Comparison of ENCODE assay signal across 9 mouse cellular contexts in genomic region chr11:33992938-33993337, GRCm38 (mm10). TPM values are rescaled to one million over a fixed set of nuclear protein-coding genes. Genes with fewer than 3 reads are reported as not detected.
DNase-seq lines count a peak whose midpoint lies in the region; ATAC-seq and TF ChIP-seq lines count a peak whose summit lies in the region.
"Had no signal": no experiment of that assay in that cellular context is flagged by ENCODE, and none has a peak within 500 bp of the region (broad histone marks: within the 10 kb centered on the region; RNA-seq: fewer than 3 reads in every experiment).

Gene Kcnip1, minus strand, starts transcription at chr11:33993152.

- H3K27me3 ChIP-seq in heart, embryonic 15.5 days: peaks cover 36% of the 10 kb centered on the region
- no peaks in the 10 kb centered on the region for H3K27me3 ChIP-seq in forebrain, embryonic 12.5 days
- H3K27me3 ChIP-seq: CH12.LX had no signal

- DNase-seq in heart, postnatal 14 days: no peak
- DNase-seq in layer of hippocampus, postnatal 14 days (ENCODE audit: low spot score in 2 of 2): peak in 1 of 2 experiments; percentile 12

- peaks cover 7% of the 10 kb centered on the region; the same call in 1 of the 2 replicates for H3K4me1 ChIP-seq in heart, embryonic 15.5 days (replicated peaks)
- peaks cover 16% of the 10 kb centered on the region for H3K4me1 ChIP-seq in forebrain, embryonic 12.5 days
- H3K4me1 ChIP-seq in olfactory bulb, adult 2 months (ENCODE audit: control insufficient read depth, insufficient read depth, low read length): peaks cover 12% of the 10 kb centered on the region

- no peak for TF ChIP-seq POLR2A in olfactory bulb, adult 2 months (IDR thresholded peaks at IDR 0.05; ENCODE audit: insufficient read depth, low read depth, low read length)

- intact Hi-C loops in heart, postnatal 14 days (cut with DNase I): no loop called here

- H3K4me3 ChIP-seq in heart, embryonic 15.5 days: no peak within 1 kb of the TSS
- H3K4me3 ChIP-seq in forebrain, embryonic 12.5 days (replicated peaks): no peak within 1 kb of the TSS
- peak within 1 kb of the TSS; percentile 49 for H3K4me3 ChIP-seq in olfactory bulb, adult 2 months (ENCODE audit: insufficient read depth, low read depth, low read length)

- no peaks in the 10 kb centered on the region for H3K9me3 ChIP-seq in heart, embryonic 15.5 days (replicated peaks)
- H3K9me3 ChIP-seq in forebrain, embryonic 12.5 days: no peaks in the 10 kb centered on the region

- ATAC-seq in heart, embryonic 15.5 days (replicated peaks; ENCODE audit: insufficient number of reproducible peaks, insufficient read depth, low FRiP score, low read depth): no peak
- peak; percentile 32; the same call in 1 of the 2 replicates for ATAC-seq in cerebellum, adult (ENCODE audit: insufficient number of reproducible peaks, low FRiP score, low TSS enrichment)
- 0 out of 2 replicates have a peak, but pooled peaks have one; percentile 27 for ATAC-seq in forebrain, embryonic 12.5 days (ENCODE audit: low FRiP score)
- ATAC-seq in megakaryocyte progenitor cell, adult 5-6 weeks (replicated peaks; ENCODE audit: poor library complexity): no peak
- no peak for ATAC-seq in megakaryocyte-erythroid progenitor cell, adult 5-6 weeks (replicated peaks; ENCODE audit: low FRiP score, low TSS enrichment, poor library complexity, severe bottlenecking)

- no peak for TF ChIP-seq CTCF in olfactory bulb, adult 2 months (IDR thresholded peaks at IDR 0.05; ENCODE audit: insufficient read depth, low read depth, low read length)

- peak within 1 kb of the TSS; percentile 9; the same call in 1 of the 2 replicates for H3K4me2 ChIP-seq in heart, embryonic 15.5 days
- H3K4me2 ChIP-seq in forebrain, embryonic 12.5 days: peak within 1 kb of the TSS; percentile 21; the same call in 1 of the 2 replicates

- no peak within 1 kb of the TSS for H3K9ac ChIP-seq in heart, embryonic 15.5 days
- no peak within 1 kb of the TSS for H3K9ac ChIP-seq in forebrain, embryonic 12.5 days

- no peak within 1 kb of the TSS for H3K27ac ChIP-seq in heart, embryonic 15.5 days
- H3K27ac ChIP-seq in forebrain, embryonic 12.5 days: no peak within 1 kb of the TSS
- H3K27ac ChIP-seq in olfactory bulb, adult 2 months (ENCODE audit: insufficient read depth, low read depth, low read length): no peak within 1 kb of the TSS; the same call in 1 of the 2 replicates

- no peaks in the 10 kb centered on the region for H3K36me3 ChIP-seq in heart, embryonic 15.5 days
- no peaks in the 10 kb centered on the region for H3K36me3 ChIP-seq in forebrain, embryonic 12.5 days (replicated peaks)

- WGBS in heart, embryonic 15.5 days: 16% methylated on average over 12 of the region's 12 CpGs
- 31% methylated on average over 12 of the region's 12 CpGs for WGBS in forebrain, embryonic 12.5 days
- WGBS in olfactory bulb, adult 2 months: 10% methylated on average over 12 of the region's 12 CpGs

RNA-seq across cellular contexts. Expression of gene Kcnip1, which starts in this region (rescaled TPM):
- polyA plus RNA-seq in heart, embryonic 15.5 days (2015; fragmentation: Nextera tagmentation; extraction: Ambion mirVana): 0.80 TPM in 1 of 2 replicates, not detected in the other
- not detected for total RNA-seq in heart, postnatal 14 days (2021)
- polyA plus RNA-seq in forebrain, embryonic 12.5 days (2016; fragmentation: Nextera tagmentation; extraction: Ambion mirVana): 16.3 and 17.3 TPM in 2 replicates
- 10 to 100 TPM; 30.6 to 31.3 TPM for total RNA-seq in layer of hippocampus, postnatal 14 days (2021)
- not detected in 2 replicates for polyA plus RNA-seq in olfactory bulb, adult 2 months (2012; ENCODE audit: insufficient read depth, insufficient read length, low replicate concordance, missing spikeins)
- total RNA-seq in megakaryocyte progenitor cell, adult 5-6 weeks (2015): not detected in 2 replicates
- not detected in 2 replicates for total RNA-seq in megakaryocyte progenitor cell, adult 5-6 weeks (2017)
- total RNA-seq in megakaryocyte-erythroid progenitor cell, adult 5-6 weeks (2014; fragmentation: Nextera tagmentation): not detected in 2 replicates
- not detected in 2 replicates for total RNA-seq in megakaryocyte-erythroid progenitor cell, adult 5-6 weeks (2017)

Comparison
In these comparisons a context has a peak if more than half of its experiments do, and no peak if none do; other contexts are left out.
1. RNA of gene Kcnip1 (total RNA-seq): 30.6 to 31.3 TPM in layer of hippocampus, postnatal 14 days; not detected in heart, postnatal 14 days, not detected in megakaryocyte progenitor cell, adult 5-6 weeks and not detected in megakaryocyte-erythroid progenitor cell, adult 5-6 weeks; every median in the first group is over 10 times any median in the second.
2. ATAC-seq: peak in cerebellum, adult (single experiment) and forebrain, embryonic 12.5 days (single experiment); none in heart, embryonic 15.5 days (single experiment), megakaryocyte progenitor cell, adult 5-6 weeks (single experiment) and megakaryocyte-erythroid progenitor cell, adult 5-6 weeks (single experiment).